Mouse (Mus musculus) heart, adult 2 months (tissue): Measurements from ENCODE around the gene Dlx5.

Experiments used
- CTCF ChIP-seq: fragments of 200-600 bp; IDR thresholded peaks from 2 replicates; pipeline ENCODE4 v1.8.1; 2022; ENCODE audit warnings: antibody characterized with exemption, mild to moderate bottlenecking, moderate library complexity
- POLR2A ChIP-seq: fragments of 200-500 bp; IDR thresholded peaks from 2 replicates; pipeline ENCODE4 v1.6.1; 2011; ENCODE audit warnings: mild to moderate bottlenecking, low read depth, low read length, control low read depth; ENCODE audit not compliant: insufficient read depth

- TF ChIP-seq CTCF, result no peak
- no peak for TF ChIP-seq POLR2A
Measured at GRCm38 (mm10) chr6:6882266-6882797, 447 bp upstream of the Dlx5 start.
